Mouse (Mus musculus): ENCODE results near the gene Chrm3.

- TF ChIP-seq POLR2A (IDR thresholded peaks at IDR 0.05; ENCODE audit: borderline replicate concordance, extremely low read depth, low read depth, low read length) (no peak), CTCF (IDR thresholded peaks at IDR 0.05; ENCODE audit: insufficient read depth, low read length) (no peak)
These were observed 116.2 kb downstream of the Chrm3 start for GRCm38 (mm10) chr13:10244243-10244998.

Measured in lung, adult 2 months (tissue).